ENCODE assay signal across 26 mouse cellular contexts in the genomic region with DNA sequence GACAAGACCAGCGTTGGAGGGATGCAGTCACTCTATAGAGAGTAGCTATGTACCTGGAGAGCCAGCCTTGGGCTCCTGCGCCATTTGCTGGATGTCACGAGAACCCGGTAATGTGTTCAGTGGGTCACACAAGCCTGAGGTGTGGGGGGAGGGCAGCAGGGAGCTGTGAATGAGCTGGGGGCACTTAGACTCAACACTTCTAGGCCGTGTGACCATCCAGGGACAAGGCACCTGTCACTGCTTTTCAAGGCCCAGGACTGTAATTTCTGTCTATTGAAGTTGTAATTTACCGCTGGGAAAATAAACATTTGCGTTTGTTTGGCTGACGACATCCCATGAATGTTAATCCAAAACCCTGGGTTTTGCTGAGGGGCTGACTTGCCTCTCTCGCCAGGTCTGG. TPM values are rescaled to one million over a fixed set of nuclear protein-coding genes. Genes with fewer than 3 reads are reported as not detected.
DNase-seq lines count a peak whose midpoint lies in the region; ATAC-seq and TF ChIP-seq lines count a peak whose summit lies in the region.
"Had no signal": no experiment of that assay in that cellular context is flagged by ENCODE, and none has a peak within 500 bp of the region (broad histone marks: within the 10 kb centered on the region; RNA-seq: fewer than 3 reads in every experiment).

No protein-coding gene starts in this region.

- no peak for DNase-seq in hindbrain, embryonic 10.5 days (ENCODE audit: low spot score)
- no peak for DNase-seq in G1E (ENCODE audit: low spot score)
- no peak for DNase-seq in MEL (ENCODE audit: low read depth, low spot score)
- DNase-seq in gastrocnemius, adult 2 months, result no peak
- DNase-seq: adrenal gland, adult 8-10 months; B cell, adult 2 months; cerebellum, adult 11-12 months; cerebellum, adult 9-11 months; gastrocnemius, postnatal 14 days; heart, postnatal 14 days; kidney, adult 9 months; kidney, postnatal 10 days; layer of hippocampus, postnatal 36 days; left cerebral cortex, postnatal 4 days; lung, adult 2 months; lung, postnatal 10 days; midbrain, embryonic 14.5 days; right cerebral cortex, adult 18-20 months; spleen, adult 18-20 months; thymus, postnatal 4 days had no signal

- intact Hi-C loops in gastrocnemius, adult 2 months (cut with DNase I), result no loop called here

- no peaks in the 10 kb centered on the region for H3K36me3 ChIP-seq in hindbrain, embryonic 16.5 days (ENCODE audit: control insufficient read depth, insufficient read depth, low read length)
- no peaks in the 10 kb centered on the region for H3K36me3 ChIP-seq in hindbrain, embryonic 10.5 days
- peaks cover 91% of the 10 kb centered on the region for H3K36me3 ChIP-seq in G1E (replicated peaks)
- H3K36me3 ChIP-seq in MEL (ENCODE audit: control insufficient read depth in 1 of 2, insufficient read depth in 2 of 2, low read length in 2 of 2), result peaks cover 31 to 81% of the 10 kb centered on the region in 2 experiments
- no peaks in the 10 kb centered on the region for H3K36me3 ChIP-seq in liver, embryonic 15.5 days (replicated peaks)
- H3K36me3 ChIP-seq: embryonic facial prominence, embryonic 13.5 days had no signal

- TF ChIP-seq CTCF in G1E (IDR thresholded peaks at IDR 0.05; ENCODE audit: low read depth, low read length) (no peak), MEL (IDR thresholded peaks at IDR 0.05 in 2 of 3, conservative IDR thresholded peaks at IDR 0.05 in 1 of 3; ENCODE audit: control insufficient read depth in 1 of 3, insufficient read depth in 1 of 3, low read depth in 2 of 3, low read length in 3 of 3, poor library complexity in 1 of 3, severe bottlenecking in 1 of 3) (no peak)
- no peak for TF ChIP-seq CTCF in gastrocnemius, adult 2 months (IDR thresholded peaks at IDR 0.05)

- H3K4me2 ChIP-seq in hindbrain, embryonic 16.5 days (ENCODE audit: low read length), result no peak overlapping the region
- no peak overlapping the region for H3K4me2 ChIP-seq in liver, embryonic 15.5 days
- H3K4me2 ChIP-seq: embryonic facial prominence, embryonic 13.5 days had no signal

- ATAC-seq in hindbrain, embryonic 16.5 days, result no peak
- ATAC-seq in G1E (ENCODE audit: extremely low read depth, insufficient number of reproducible peaks, low FRiP score, poor library complexity, severe bottlenecking), result no peak
- ATAC-seq in liver, embryonic 15.5 days (ENCODE audit: insufficient read depth), result no peak
- ATAC-seq: hindbrain, postnatal 0 days; intestine, embryonic 16.5 days had no signal

- no peak overlapping the region for H3K4me3 ChIP-seq in hindbrain, embryonic 16.5 days (ENCODE audit: low read length)
- H3K4me3 ChIP-seq in hindbrain, embryonic 10.5 days, result no peak overlapping the region
- peak overlapping the region; percentile 47; the same call in 1 of the 2 replicates for H3K4me3 ChIP-seq in G1E (ENCODE audit: low read depth, low read length)
- no peak overlapping the region for H3K4me3 ChIP-seq in MEL (ENCODE audit: control insufficient read depth in 1 of 2, insufficient read depth in 1 of 2, low read depth in 2 of 2, low read length in 2 of 2)
- no peak overlapping the region for H3K4me3 ChIP-seq in liver, embryonic 15.5 days (replicated peaks)
- no peak overlapping the region for H3K4me3 ChIP-seq in gastrocnemius, adult 2 months
- H3K4me3 ChIP-seq: embryonic facial prominence, embryonic 13.5 days had no signal

- H3K27me3 ChIP-seq in hindbrain, embryonic 16.5 days (replicated peaks; ENCODE audit: control insufficient read depth, insufficient read depth, low read length), result no peaks in the 10 kb centered on the region
- H3K27me3 ChIP-seq in hindbrain, embryonic 10.5 days (ENCODE audit: insufficient read depth, poor library complexity, severe bottlenecking), result peaks cover 51% of the 10 kb centered on the region
- no peaks in the 10 kb centered on the region for H3K27me3 ChIP-seq in G1E (ENCODE audit: insufficient read depth, low read length)
- no peaks in the 10 kb centered on the region for H3K27me3 ChIP-seq in MEL (ENCODE audit: control insufficient read depth in 1 of 2, insufficient read depth in 2 of 2, low read length in 2 of 2)
- peaks cover 18% of the 10 kb centered on the region for H3K27me3 ChIP-seq in liver, embryonic 15.5 days

- no peaks in the 10 kb centered on the region for H3K9me3 ChIP-seq in hindbrain, embryonic 16.5 days (ENCODE audit: control insufficient read depth, low read length)
- no peaks in the 10 kb centered on the region for H3K9me3 ChIP-seq in hindbrain, embryonic 10.5 days
- H3K9me3 ChIP-seq in G1E (replicated peaks), result no peaks in the 10 kb centered on the region
- H3K9me3 ChIP-seq in MEL (replicated peaks; ENCODE audit: insufficient read depth, low read length), result no peaks in the 10 kb centered on the region
- H3K9me3 ChIP-seq in liver, embryonic 15.5 days (replicated peaks), result no peaks in the 10 kb centered on the region
- H3K9me3 ChIP-seq: embryonic facial prominence, embryonic 13.5 days had no signal

- 67% methylated on average over 9 of the region's 9 CpGs for WGBS in hindbrain, embryonic 16.5 days
- WGBS in hindbrain, embryonic 10.5 days, result 78% methylated on average over 9 of the region's 9 CpGs
- WGBS in liver, embryonic 15.5 days (ENCODE audit: insufficient replicate concordance), result 72% methylated on average over 9 of the region's 9 CpGs

- H3K79me2 ChIP-seq in MEL (ENCODE audit: control insufficient read depth, insufficient read depth, low read length, poor library complexity), result peaks cover 88% of the 10 kb centered on the region

- peaks cover 5% of the 10 kb centered on the region; the same call in 1 of the 2 replicates for H3K4me1 ChIP-seq in hindbrain, embryonic 16.5 days (ENCODE audit: control insufficient read depth, insufficient read depth, low read depth, low read length)
- H3K4me1 ChIP-seq in hindbrain, embryonic 10.5 days (replicated peaks), result peaks cover 3% of the 10 kb centered on the region; the same call in 1 of the 2 replicates
- H3K4me1 ChIP-seq in G1E (ENCODE audit: insufficient read depth, low read depth, low read length) (peaks cover 92% of the 10 kb centered on the region), MEL (ENCODE audit: control insufficient read depth in 1 of 2, insufficient read depth in 2 of 2, low read length in 2 of 2) (peaks cover 16 to 76% of the 10 kb centered on the region in 2 experiments)
- H3K4me1 ChIP-seq in liver, embryonic 15.5 days (replicated peaks), result peaks cover 92% of the 10 kb centered on the region
- H3K4me1 ChIP-seq: embryonic facial prominence, embryonic 13.5 days had no signal

- no peak for TF ChIP-seq EP300 in MEL (IDR thresholded peaks at IDR 0.05; ENCODE audit: low read depth in 1 of 2, low read length in 2 of 2)

- no peak; a peak in 1 of 4 replicates for TF ChIP-seq POLR2A in MEL (IDR thresholded peaks at IDR 0.05; ENCODE audit: control insufficient read depth in 1 of 2, insufficient read depth in 1 of 2, low read depth in 1 of 2, low read length in 2 of 2, poor library complexity in 1 of 2)

- 0 out of 2 replicates have a peak overlapping the region, but pooled peaks have one; percentile 8 for H3K9ac ChIP-seq in hindbrain, embryonic 16.5 days (ENCODE audit: low read depth, low read length)
- H3K9ac ChIP-seq in MEL (ENCODE audit: control insufficient read depth, low read depth, low read length, poor library complexity, severe bottlenecking), result no peak overlapping the region
- H3K9ac ChIP-seq in liver, embryonic 15.5 days, result no peak overlapping the region
- H3K9ac ChIP-seq: embryonic facial prominence, embryonic 13.5 days had no signal

- no peak for TF ChIP-seq RAD21 in MEL (IDR thresholded peaks at IDR 0.05; ENCODE audit: low read depth, low read length)

- H3K27ac ChIP-seq in hindbrain, embryonic 16.5 days (ENCODE audit: low read depth, low read length), result no peak overlapping the region
- H3K27ac ChIP-seq in hindbrain, embryonic 10.5 days, result no peak overlapping the region
- no peak overlapping the region for H3K27ac ChIP-seq in MEL (ENCODE audit: control insufficient read depth, low read depth, low read length)
- H3K27ac ChIP-seq in liver, embryonic 15.5 days (replicated peaks), result peak overlapping the region; percentile 83
- H3K27ac ChIP-seq in gastrocnemius, adult 2 months, result no peak overlapping the region
- H3K27ac ChIP-seq: embryonic facial prominence, embryonic 13.5 days; hindbrain, postnatal 0 days; macrophage had no signal

TF ChIP-seq in MEL, 35 proteins besides CTCF, POLR2A, EP300 and RAD21:
- TF ChIP-seq TCF12 (IDR thresholded peaks at IDR 0.05; ENCODE audit: low read depth, low read length) (no peak), POLR2AphosphoS5 (IDR thresholded peaks at IDR 0.05; ENCODE audit: borderline replicate concordance, low read depth, low read length) (0 out of 2 replicates have a peak, but pooled peaks have one; percentile 19)
TF ChIP-seq in MEL: peak in this region for 1.

RNA-seq across cellular contexts. Expression of gene Cbfa2t3, which starts 12.0 kb away (rescaled TPM):
- polyA plus RNA-seq in hindbrain, embryonic 16.5 days (2015; fragmentation: Nextera tagmentation; extraction: Ambion mirVana), result 12.6 and 18.3 TPM in 2 replicates
- 2.2 and 5.4 TPM in 2 replicates for polyA plus RNA-seq in hindbrain, embryonic 10.5 days (2016; fragmentation: Nextera tagmentation; extraction: Ambion mirVana)
- total RNA-seq in G1E (2014; fragmentation: Nextera tagmentation), result 99.0 and 106 TPM in 2 replicates
- total RNA-seq in G1E (2017), result 18.8 and 19.9 TPM in 2 replicates
- 287 TPM in 2 replicates for polyA plus RNA-seq in G1E (2012)
- 10.5 and 11.1 TPM in 2 replicates for total RNA-seq in MEL (2012; rRNA removed)
- polyA plus RNA-seq in MEL (2012; ENCODE audit: insufficient read depth in 1 of 2, insufficient read length in 2 of 2, low read depth in 1 of 2, low replicate concordance in 2 of 2, missing spikeins in 1 of 2), result 100 to 1,000 TPM in 1 of 2 experiments, not detected in 1; 102 TPM
- polyA plus RNA-seq in liver, embryonic 15.5 days (2015; fragmentation: Nextera tagmentation; extraction: Ambion mirVana), result 3.5 and 3.6 TPM in 2 replicates
- 10 to 100 TPM; 18.8 to 23.4 TPM for total RNA-seq in gastrocnemius, adult 2 months (2021)
